Mouse (Mus musculus): Measurements from ENCODE around the gene Prkcz.

GRCm38 (mm10) chr4:155252253-155252652 lies 108.9 kb downstream of the Prkcz start:
- no peak for TF ChIP-seq CTCF (IDR thresholded peaks at IDR 0.05; ENCODE audit: low read depth)
- TF ChIP-seq EP300 (optimal IDR thresholded peaks at IDR 0.05), result no peak
